Mouse (Mus musculus) small intestine, adult 2 months (tissue): ENCODE data around the gene Wwp2.

Experiments
- CTCF ChIP-seq: fragments of 200-500 bp; IDR thresholded peaks from 2 replicates; pipeline ENCODE4 v1.5.1; 2012; ENCODE audit warnings: low read depth, mild to moderate bottlenecking, control low read depth, inconsistent platforms, low read length, moderate library complexity, mixed read lengths; ENCODE audit not compliant: insufficient replicate concordance, insufficient read length; ENCODE audit errors: extremely low read depth
- POLR2A ChIP-seq: fragments of 200-500 bp; IDR thresholded peaks from 2 replicates; pipeline ENCODE4 v1.6.1; 2012; ENCODE audit warnings: low read depth, mild to moderate bottlenecking, control low read depth, inconsistent platforms, low read length, moderate library complexity

- TF ChIP-seq CTCF (no peak), POLR2A (no peak)
These were observed 12.3 kb downstream of the Wwp2 start for GRCm38 (mm10) chr8:107448382-107448889.
